10 mouse cellular contexts compared by ENCODE assay signal in genomic region chr9:48711296-48711781, GRCm38 (mm10).
DNase-seq lines count a peak whose midpoint lies in the region; ATAC-seq and TF ChIP-seq lines count a peak whose summit lies in the region.
"Had no signal": no experiment of that assay in that cellular context is flagged by ENCODE, and none has a peak within 500 bp of the region (broad histone marks: within the 10 kb centered on the region; RNA-seq: fewer than 3 reads in every experiment).

No protein-coding gene starts in this region.

- H3K4me1 ChIP-seq in hindbrain, embryonic 10.5 days (replicated peaks), result peaks cover 47% of the 10 kb centered on the region
- H3K4me1 ChIP-seq in hindbrain, embryonic 11.5 days (replicated peaks; ENCODE audit: control insufficient read depth, insufficient read depth, low read length), result peaks cover 5% of the 10 kb centered on the region
- peaks cover 17 to 59% of the 10 kb centered on the region in 2 experiments for H3K4me1 ChIP-seq in MEL (ENCODE audit: control insufficient read depth in 1 of 2, insufficient read depth in 2 of 2, low read length in 2 of 2)
- peaks cover 18% of the 10 kb centered on the region for H3K4me1 ChIP-seq in forebrain, embryonic 15.5 days
- H3K4me1 ChIP-seq in intestine, embryonic 15.5 days (replicated peaks), result 0 out of 2 replicates have a peak, but pooled peaks cover 8% of the 10 kb centered on the region

- no peak for ATAC-seq in hindbrain, embryonic 11.5 days (ENCODE audit: low FRiP score)
- ATAC-seq in forebrain, embryonic 15.5 days (replicated peaks), result 0 out of 2 replicates have a peak, but pooled peaks have one; percentile 16
- ATAC-seq in megakaryocyte-erythroid progenitor cell, adult 5-6 weeks (replicated peaks; ENCODE audit: low FRiP score, low TSS enrichment, poor library complexity, severe bottlenecking), result peak; percentile 39
- ATAC-seq in intestine, embryonic 15.5 days, result no peak

- H3K27ac ChIP-seq in hindbrain, embryonic 10.5 days, result peak overlapping the region; percentile 75
- no peak overlapping the region for H3K27ac ChIP-seq in hindbrain, embryonic 11.5 days (ENCODE audit: low read depth, low read length)
- H3K27ac ChIP-seq in MEL (ENCODE audit: control insufficient read depth, low read depth, low read length), result peak overlapping the region; percentile 99
- H3K27ac ChIP-seq in forebrain, embryonic 15.5 days (replicated peaks), result no peak overlapping the region
- H3K27ac ChIP-seq in intestine, embryonic 15.5 days, result no peak overlapping the region
- H3K27ac ChIP-seq: embryonic facial prominence, embryonic 12.5 days; left cerebral cortex, adult 2 months had no signal

- no peak for DNase-seq in hindbrain, embryonic 10.5 days (ENCODE audit: low spot score)
- DNase-seq in hindbrain, embryonic 11.5 days (ENCODE audit: low spot score), result no peak
- DNase-seq in MEL (ENCODE audit: low read depth, low spot score), result peak; percentile 70
- no peak for DNase-seq in testis, postnatal 14 days (ENCODE audit: low spot score)
- DNase-seq: adrenal gland, postnatal 14 days had no signal

- H3K79me2 ChIP-seq in MEL (ENCODE audit: control insufficient read depth, insufficient read depth, low read length, poor library complexity), result no peaks in the 10 kb centered on the region

- WGBS in hindbrain, embryonic 10.5 days, result 45% methylated on average over 9 of the region's 9 CpGs
- 54% methylated on average over 9 of the region's 9 CpGs for WGBS in hindbrain, embryonic 11.5 days
- 40% methylated on average over 9 of the region's 9 CpGs for WGBS in forebrain, embryonic 15.5 days
- WGBS in intestine, embryonic 15.5 days, result 41% methylated on average over 9 of the region's 9 CpGs

- no peak overlapping the region for H3K9ac ChIP-seq in hindbrain, embryonic 11.5 days (ENCODE audit: low read depth, low read length)
- peak overlapping the region; percentile 82 for H3K9ac ChIP-seq in MEL (ENCODE audit: control insufficient read depth, low read depth, low read length, poor library complexity, severe bottlenecking)
- H3K9ac ChIP-seq in forebrain, embryonic 15.5 days (replicated peaks), result no peak overlapping the region
- no peak overlapping the region for H3K9ac ChIP-seq in intestine, embryonic 15.5 days
- H3K9ac ChIP-seq: embryonic facial prominence, embryonic 12.5 days had no signal

- H3K27me3 ChIP-seq in hindbrain, embryonic 10.5 days (ENCODE audit: insufficient read depth, poor library complexity, severe bottlenecking), result no peaks in the 10 kb centered on the region
- H3K27me3 ChIP-seq in hindbrain, embryonic 11.5 days (ENCODE audit: control insufficient read depth, insufficient read depth, low read length), result no peaks in the 10 kb centered on the region
- H3K27me3 ChIP-seq in MEL (ENCODE audit: control insufficient read depth in 1 of 2, insufficient read depth in 2 of 2, low read length in 2 of 2), result no peaks in the 10 kb centered on the region
- no peaks in the 10 kb centered on the region for H3K27me3 ChIP-seq in forebrain, embryonic 15.5 days
- no peaks in the 10 kb centered on the region for H3K27me3 ChIP-seq in intestine, embryonic 15.5 days (replicated peaks)
- H3K27me3 ChIP-seq: embryonic facial prominence, embryonic 12.5 days had no signal

- H3K36me3 ChIP-seq in hindbrain, embryonic 10.5 days, result peaks cover 57% of the 10 kb centered on the region
- no peaks in the 10 kb centered on the region for H3K36me3 ChIP-seq in hindbrain, embryonic 11.5 days (ENCODE audit: control insufficient read depth, insufficient read depth, low read length)
- peaks cover 0 to 33% of the 10 kb centered on the region in 2 experiments; a peak in 2 of 4 replicates for H3K36me3 ChIP-seq in MEL (ENCODE audit: control insufficient read depth in 1 of 2, insufficient read depth in 2 of 2, low read length in 2 of 2)
- H3K36me3 ChIP-seq in forebrain, embryonic 15.5 days, result no peaks in the 10 kb centered on the region
- H3K36me3 ChIP-seq in intestine, embryonic 15.5 days, result no peaks in the 10 kb centered on the region
- H3K36me3 ChIP-seq: embryonic facial prominence, embryonic 12.5 days had no signal

- no peak overlapping the region for H3K4me3 ChIP-seq in hindbrain, embryonic 10.5 days
- H3K4me3 ChIP-seq in hindbrain, embryonic 11.5 days (ENCODE audit: low read depth, low read length), result no peak overlapping the region
- peak overlapping the region; percentile 40 to 58 for H3K4me3 ChIP-seq in MEL (ENCODE audit: control insufficient read depth in 1 of 2, insufficient read depth in 1 of 2, low read depth in 2 of 2, low read length in 2 of 2)
- no peak overlapping the region for H3K4me3 ChIP-seq in forebrain, embryonic 15.5 days
- H3K4me3 ChIP-seq in intestine, embryonic 15.5 days (replicated peaks), result no peak overlapping the region
- H3K4me3 ChIP-seq: embryonic facial prominence, embryonic 12.5 days; left cerebral cortex, adult 2 months had no signal

- H3K4me2 ChIP-seq in hindbrain, embryonic 11.5 days (replicated peaks; ENCODE audit: low read depth, low read length), result no peak overlapping the region
- no peak overlapping the region for H3K4me2 ChIP-seq in forebrain, embryonic 15.5 days (replicated peaks)
- no peak overlapping the region for H3K4me2 ChIP-seq in intestine, embryonic 15.5 days (replicated peaks)
- H3K4me2 ChIP-seq: embryonic facial prominence, embryonic 12.5 days had no signal

- no peak for TF ChIP-seq CTCF in MEL (IDR thresholded peaks at IDR 0.05 in 2 of 3, conservative IDR thresholded peaks at IDR 0.05 in 1 of 3; ENCODE audit: control insufficient read depth in 1 of 3, insufficient read depth in 1 of 3, low read depth in 2 of 3, low read length in 3 of 3, poor library complexity in 1 of 3, severe bottlenecking in 1 of 3)

- TF ChIP-seq EP300 in MEL (IDR thresholded peaks at IDR 0.05; ENCODE audit: low read depth in 1 of 2, low read length in 2 of 2), result no peak

- no peak; a peak in 1 of 4 replicates for TF ChIP-seq POLR2A in MEL (IDR thresholded peaks at IDR 0.05; ENCODE audit: control insufficient read depth in 1 of 2, insufficient read depth in 1 of 2, low read depth in 1 of 2, low read length in 2 of 2, poor library complexity in 1 of 2)

- H3K9me3 ChIP-seq in hindbrain, embryonic 10.5 days, result no peaks in the 10 kb centered on the region
- no peaks in the 10 kb centered on the region for H3K9me3 ChIP-seq in hindbrain, embryonic 11.5 days (ENCODE audit: control insufficient read depth, low read length)
- H3K9me3 ChIP-seq in MEL (replicated peaks; ENCODE audit: insufficient read depth, low read length), result no peaks in the 10 kb centered on the region
- no peaks in the 10 kb centered on the region for H3K9me3 ChIP-seq in forebrain, embryonic 15.5 days
- H3K9me3 ChIP-seq in intestine, embryonic 15.5 days, result no peaks in the 10 kb centered on the region
- H3K9me3 ChIP-seq: embryonic facial prominence, embryonic 12.5 days had no signal

- TF ChIP-seq RAD21 in MEL (IDR thresholded peaks at IDR 0.05; ENCODE audit: low read depth, low read length), result no peak

TF ChIP-seq in MEL, 35 proteins besides CTCF, POLR2A, EP300 and RAD21:
- TF ChIP-seq MAX (IDR thresholded peaks at IDR 0.05; ENCODE audit: low read length) (no peak), MYB (IDR thresholded peaks at IDR 0.05; ENCODE audit: low read depth, low read length) (no peak), ZMIZ1 (IDR thresholded peaks at IDR 0.05; ENCODE audit: low read depth, low read length) (no peak), ZKSCAN1 (IDR thresholded peaks at IDR 0.05; ENCODE audit: low read depth, low read length) (no peak), ZC3H11A (IDR thresholded peaks at IDR 0.05; ENCODE audit: low read depth, low read length) (no peak), BHLHE40 (IDR thresholded peaks at IDR 0.05; ENCODE audit: borderline replicate concordance, low read depth, low read length) (no peak), USF2 (IDR thresholded peaks at IDR 0.05; ENCODE audit: borderline replicate concordance in 1 of 2, insufficient read depth in 1 of 2, low read depth in 1 of 2, low read length in 2 of 2) (no peak), SMC3 (IDR thresholded peaks at IDR 0.05; ENCODE audit: low read depth, low read length) (no peak), MAFK (IDR thresholded peaks at IDR 0.05; ENCODE audit: borderline replicate concordance, low read depth, low read length) (no peak), TBP (IDR thresholded peaks at IDR 0.05; ENCODE audit: low read depth, low read length) (no peak), UBTF (IDR thresholded peaks at IDR 0.05; ENCODE audit: borderline replicate concordance, insufficient read depth, low read depth, low read length) (no peak), RCOR1 (IDR thresholded peaks at IDR 0.05; ENCODE audit: low read depth, low read length) (no peak), CHD2 (IDR thresholded peaks at IDR 0.05; ENCODE audit: low read length) (no peak), MXI1 (IDR thresholded peaks at IDR 0.05; ENCODE audit: low read depth, low read length) (no peak), POLR2AphosphoS2 (IDR thresholded peaks at IDR 0.05; ENCODE audit: low read length) (no peak), ETS1 (IDR thresholded peaks at IDR 0.05; ENCODE audit: low read depth, low read length) (no peak)

Comparison
In these comparisons a context has a peak if more than half of its experiments do, and no peak if none do; other contexts are left out.
1. H3K27ac ChIP-seq: peak in hindbrain, embryonic 10.5 days (single experiment) and MEL (single experiment); none in hindbrain, embryonic 11.5 days (single experiment), forebrain, embryonic 15.5 days (single experiment) and intestine, embryonic 15.5 days (single experiment).
2. H3K4me3 ChIP-seq: peak in MEL (2 of 2); none in hindbrain, embryonic 10.5 days (single experiment), hindbrain, embryonic 11.5 days (single experiment), forebrain, embryonic 15.5 days (single experiment) and intestine, embryonic 15.5 days (single experiment).
3. ATAC-seq: peak in forebrain, embryonic 15.5 days (single experiment) and megakaryocyte-erythroid progenitor cell, adult 5-6 weeks (single experiment); none in hindbrain, embryonic 11.5 days (single experiment) and intestine, embryonic 15.5 days (single experiment).